22 mouse cellular contexts compared by ENCODE assay signal in genomic region chr14:101964956-101965355, GRCm38 (mm10).
DNase-seq lines count a peak whose midpoint lies in the region; ATAC-seq lines count a peak whose summit lies in the region.
"Had no signal": no experiment of that assay in that cellular context is flagged by ENCODE, and none has a peak within 500 bp of the region (broad histone marks: within the 10 kb centered on the region; RNA-seq: fewer than 3 reads in every experiment).

No protein-coding gene starts in this region.

- H3K4me2 ChIP-seq in hindbrain, embryonic 16.5 days (ENCODE audit: low read length), result no peak overlapping the region
- H3K4me2 ChIP-seq: embryonic facial prominence, embryonic 12.5 days; embryonic facial prominence, embryonic 15.5 days; heart, embryonic 11.5 days; hindbrain, embryonic 12.5 days; hindbrain, embryonic 15.5 days; intestine, embryonic 15.5 days had no signal

- H3K9me3 ChIP-seq in hindbrain, embryonic 16.5 days (ENCODE audit: control insufficient read depth, low read length), result no peaks in the 10 kb centered on the region
- H3K9me3 ChIP-seq: embryonic facial prominence, embryonic 12.5 days; embryonic facial prominence, embryonic 15.5 days; hindbrain, embryonic 12.5 days; hindbrain, embryonic 15.5 days; intestine, embryonic 15.5 days had no signal

- H3K4me3 ChIP-seq in hindbrain, embryonic 16.5 days (ENCODE audit: low read length), result no peak overlapping the region
- H3K4me3 ChIP-seq: embryonic facial prominence, embryonic 12.5 days; embryonic facial prominence, embryonic 15.5 days; gastrocnemius, adult 2 months; hindbrain, embryonic 12.5 days; hindbrain, embryonic 15.5 days; intestine, embryonic 15.5 days had no signal

- H3K27me3 ChIP-seq in hindbrain, embryonic 16.5 days (replicated peaks; ENCODE audit: control insufficient read depth, insufficient read depth, low read length), result no peaks in the 10 kb centered on the region
- H3K27me3 ChIP-seq: embryonic facial prominence, embryonic 12.5 days; embryonic facial prominence, embryonic 15.5 days; hindbrain, embryonic 12.5 days; hindbrain, embryonic 15.5 days; intestine, embryonic 15.5 days; Patski had no signal

- no peaks in the 10 kb centered on the region for H3K4me1 ChIP-seq in hindbrain, embryonic 16.5 days (ENCODE audit: control insufficient read depth, insufficient read depth, low read depth, low read length)
- H3K4me1 ChIP-seq: embryonic facial prominence, embryonic 12.5 days; embryonic facial prominence, embryonic 15.5 days; hindbrain, embryonic 15.5 days; intestine, embryonic 15.5 days had no signal

- peak; percentile 55 to 85 for DNase-seq in adrenal gland, adult (ENCODE audit: inconsistent age in 2 of 2, low spot score in 1 of 2)
- DNase-seq in adrenal gland, postnatal 4 days (ENCODE audit: low spot score in 2 of 2), result no peak
- peak; percentile 77 for DNase-seq in adrenal gland, adult 2 months
- DNase-seq in adrenal gland, postnatal 14 days, result peak; percentile 80
- DNase-seq in brain, adult 2 months (ENCODE audit: low read depth, low spot score), result peak; percentile 19
- DNase-seq in retina, postnatal 1 day, result no peak
- DNase-seq: cerebellum, adult 18-20 months; cerebellum, adult 9-10 months; cerebellum, postnatal 25 days; forebrain, postnatal 0 days; gastrocnemius, adult 2 months; gastrocnemius, postnatal 14 days; heart, adult 11 months had no signal

- no peak for ATAC-seq in hindbrain, embryonic 16.5 days
- ATAC-seq: forebrain, embryonic 14.5 days; forebrain, postnatal 0 days; intestine, embryonic 15.5 days; Patski had no signal

- H3K27ac ChIP-seq in hindbrain, embryonic 16.5 days (ENCODE audit: low read depth, low read length), result no peak overlapping the region
- H3K27ac ChIP-seq: embryonic facial prominence, embryonic 12.5 days; embryonic facial prominence, embryonic 15.5 days; gastrocnemius, adult 2 months; hindbrain, embryonic 12.5 days; hindbrain, embryonic 15.5 days; intestine, embryonic 15.5 days had no signal

- H3K9ac ChIP-seq in hindbrain, embryonic 16.5 days (ENCODE audit: low read depth, low read length), result no peak overlapping the region
- H3K9ac ChIP-seq: embryonic facial prominence, embryonic 12.5 days; embryonic facial prominence, embryonic 15.5 days; forebrain, postnatal 0 days; hindbrain, embryonic 12.5 days; hindbrain, embryonic 15.5 days; intestine, embryonic 15.5 days had no signal

- no peaks in the 10 kb centered on the region for H3K36me3 ChIP-seq in hindbrain, embryonic 16.5 days (ENCODE audit: control insufficient read depth, insufficient read depth, low read length)
- H3K36me3 ChIP-seq: embryonic facial prominence, embryonic 12.5 days; embryonic facial prominence, embryonic 15.5 days; hindbrain, embryonic 12.5 days; hindbrain, embryonic 15.5 days; intestine, embryonic 15.5 days had no signal

- 46% methylated on average over 1 of the region's 1 CpGs for WGBS in hindbrain, embryonic 16.5 days

Comparison
In these comparisons a context has a peak if more than half of its experiments do, and no peak if none do; other contexts are left out.
1. DNase-seq: peak in adrenal gland, adult (2 of 2), adrenal gland, adult 2 months (single experiment), adrenal gland, postnatal 14 days (single experiment) and brain, adult 2 months (single experiment); none in adrenal gland, postnatal 4 days (0 of 2) and retina, postnatal 1 day (single experiment).